ENCODE assay signal across 22 mouse cellular contexts in the genomic region with DNA sequence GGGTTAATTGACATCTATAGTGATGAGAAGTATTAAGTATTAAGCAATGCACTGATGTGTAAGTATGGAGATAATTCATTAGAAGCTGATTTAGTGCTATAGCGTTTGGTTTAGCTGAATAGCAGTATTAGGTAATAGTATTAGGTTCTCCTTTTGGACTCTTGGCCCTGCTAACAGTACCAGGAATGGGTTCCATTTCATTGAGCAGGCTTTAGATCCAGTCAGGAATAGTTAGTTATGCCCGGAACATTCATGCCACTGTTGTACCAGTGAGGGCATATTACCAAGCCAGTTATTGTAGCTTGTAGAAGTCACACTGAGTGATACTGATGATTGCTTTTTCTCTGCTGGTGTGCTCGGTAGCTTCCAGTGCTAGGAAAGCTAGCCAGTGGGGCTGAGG.
"Had no signal": no experiment of that assay in that cellular context is flagged by ENCODE, and none has a peak within 500 bp of the region (broad histone marks: within the 10 kb centered on the region; RNA-seq: fewer than 3 reads in every experiment).

No protein-coding gene starts in this region.

- H3K36me3 ChIP-seq: heart, embryonic 13.5 days; heart, embryonic 15.5 days; hindbrain, embryonic 13.5 days; hindbrain, embryonic 15.5 days; limb, embryonic 13.5 days; limb, embryonic 15.5 days had no signal

- H3K4me3 ChIP-seq: heart, adult 2 months; heart, embryonic 13.5 days; heart, embryonic 15.5 days; hindbrain, embryonic 13.5 days; hindbrain, embryonic 15.5 days; limb, embryonic 13.5 days; limb, embryonic 15.5 days had no signal

- H3K27ac ChIP-seq: heart, adult 2 months; heart, embryonic 13.5 days; heart, embryonic 15.5 days; hindbrain, embryonic 13.5 days; hindbrain, embryonic 15.5 days; hindbrain, postnatal 0 days; kidney, postnatal 0 days; limb, embryonic 13.5 days; limb, embryonic 15.5 days; liver, embryonic 14.5 days had no signal

- H3K4me2 ChIP-seq: heart, embryonic 11.5 days; heart, embryonic 13.5 days; heart, embryonic 15.5 days; limb, embryonic 15.5 days; liver, embryonic 11.5 days had no signal

- H3K9me3 ChIP-seq: heart, embryonic 13.5 days; heart, embryonic 15.5 days; hindbrain, embryonic 13.5 days; hindbrain, embryonic 15.5 days; limb, embryonic 13.5 days; limb, embryonic 15.5 days had no signal

- H3K9ac ChIP-seq: forebrain, postnatal 0 days; heart, embryonic 15.5 days; hindbrain, embryonic 13.5 days; hindbrain, embryonic 15.5 days; limb, embryonic 13.5 days; limb, embryonic 15.5 days; liver, embryonic 14.5 days had no signal

- DNase-seq: forebrain, postnatal 0 days; gastrocnemius, postnatal 14 days; gastrocnemius, postnatal 36 days; heart, adult 2 months; heart, postnatal 14 days; heart, postnatal 36 days; kidney, postnatal 25 days; layer of hippocampus, adult 9-11 months; layer of hippocampus, postnatal 36 days; left cerebral cortex, postnatal 4 days had no signal

- ATAC-seq: forebrain, postnatal 0 days; hindbrain, postnatal 0 days; intestine, embryonic 16.5 days had no signal

- H3K27me3 ChIP-seq: heart, embryonic 13.5 days; heart, embryonic 15.5 days; hindbrain, embryonic 13.5 days; hindbrain, embryonic 15.5 days; limb, embryonic 13.5 days; limb, embryonic 15.5 days had no signal
